Mouse (Mus musculus) retina, embryonic 14.5 days (tissue): ENCODE results near the gene Acvr1.
A peak's percentile ranks its signal among the peaks of the same experiment; 100 is the strongest.

Experiments used
- DNase-seq: peaks from one replicate; pipeline ENCODE4 v3.0.0-alpha.2; 2015; ENCODE audit warnings: low spot score

Gene Acvr1

GRCm38 (mm10) chr2:58478144-58478543 is 88.8 kb downstream of the Acvr1 start:
- no peak for DNase-seq

GRCm38 (mm10) chr2:58476956-58477715 is 89.8 kb downstream of the Acvr1 start:
- peak; percentile 89 for DNase-seq

- DNase-seq, result no peak
These were observed 91.4 kb downstream of the Acvr1 start for GRCm38 (mm10) chr2:58475578-58475977.

GRCm38 (mm10) chr2:58470290-58470689 is 96.7 kb downstream of the Acvr1 start:
- DNase-seq, result no peak

- DNase-seq, result no peak
These were observed 97.1 kb downstream of the Acvr1 start, which contains the start of gene Gm17409 for GRCm38 (mm10) chr2:58469816-58470215. Gm17409 (plus strand) TSS chr2:58470116.

- peak; percentile 47 for DNase-seq
These were observed 108.1 kb downstream of the Acvr1 start for GRCm38 (mm10) chr2:58458820-58459371.

- no peak for DNase-seq
These were observed 109.5 kb downstream of the Acvr1 start for GRCm38 (mm10) chr2:58457488-58457865.

GRCm38 (mm10) chr2:58456843-58457487 is 110.0 kb downstream of the Acvr1 start:
- no peak for DNase-seq

- no peak for DNase-seq
These were observed 112.7 kb downstream of the Acvr1 start for GRCm38 (mm10) chr2:58454095-58454865.

- no peak for DNase-seq
These were observed 120.0 kb downstream of the Acvr1 start for GRCm38 (mm10) chr2:58447001-58447400.

GRCm38 (mm10) chr2:58443163-58443562 is 123.8 kb downstream of the Acvr1 start:
- no peak for DNase-seq

GRCm38 (mm10) chr2:58436911-58437310 is 130.0 kb downstream of the Acvr1 start:
- DNase-seq, result no peak

- no peak for DNase-seq
These were observed 131.4 kb downstream of the Acvr1 start for GRCm38 (mm10) chr2:58435507-58435906.

GRCm38 (mm10) chr2:58434438-58434837 is 132.5 kb downstream of the Acvr1 start:
- no peak for DNase-seq

GRCm38 (mm10) chr2:58433317-58433716 is 133.6 kb downstream of the Acvr1 start:
- no peak for DNase-seq

GRCm38 (mm10) chr2:58432211-58432610 is 134.7 kb downstream of the Acvr1 start:
- no peak for DNase-seq

- no peak for DNase-seq
These were observed 141.4 kb downstream of the Acvr1 start for GRCm38 (mm10) chr2:58425436-58426004.

- DNase-seq, result no peak
These were observed 143.6 kb downstream of the Acvr1 start for GRCm38 (mm10) chr2:58423319-58423718.

GRCm38 (mm10) chr2:58419571-58419970 is 147.4 kb downstream of the Acvr1 start:
- no peak for DNase-seq

- DNase-seq, result no peak
These were observed 148.8 kb downstream of the Acvr1 start for GRCm38 (mm10) chr2:58418109-58418508.

- no peak for DNase-seq
These were observed 149.3 kb downstream of the Acvr1 start for GRCm38 (mm10) chr2:58417684-58418083.

GRCm38 (mm10) chr2:58415037-58415436 is 151.9 kb downstream of the Acvr1 start:
- peak; percentile 4 for DNase-seq
